Mouse (Mus musculus) urinary bladder, postnatal 14 days (tissue): Measurements from ENCODE around the gene Prss53.
A peak's percentile ranks its signal among the peaks of the same experiment; 100 is the strongest.
"Not testable (repeated sequence)": the region's sequence is repeated elsewhere in the genome, so short reads cannot be mapped to it uniquely, and the experiment has no call there.

Experiments used
- DNase-seq: peaks from one replicate; pipeline ENCODE4 v3.0.0; 2021; ENCODE audit warnings: low spot score

Gene Prss53

GRCm38 (mm10) chr7:127875627-127876001 is 15.2 kb downstream of the Prss53 start:
- DNase-seq = peak; percentile 91

GRCm38 (mm10) chr7:127874812-127875626 is 15.8 kb downstream of the Prss53 start:
- DNase-seq = no peak

DNA sequence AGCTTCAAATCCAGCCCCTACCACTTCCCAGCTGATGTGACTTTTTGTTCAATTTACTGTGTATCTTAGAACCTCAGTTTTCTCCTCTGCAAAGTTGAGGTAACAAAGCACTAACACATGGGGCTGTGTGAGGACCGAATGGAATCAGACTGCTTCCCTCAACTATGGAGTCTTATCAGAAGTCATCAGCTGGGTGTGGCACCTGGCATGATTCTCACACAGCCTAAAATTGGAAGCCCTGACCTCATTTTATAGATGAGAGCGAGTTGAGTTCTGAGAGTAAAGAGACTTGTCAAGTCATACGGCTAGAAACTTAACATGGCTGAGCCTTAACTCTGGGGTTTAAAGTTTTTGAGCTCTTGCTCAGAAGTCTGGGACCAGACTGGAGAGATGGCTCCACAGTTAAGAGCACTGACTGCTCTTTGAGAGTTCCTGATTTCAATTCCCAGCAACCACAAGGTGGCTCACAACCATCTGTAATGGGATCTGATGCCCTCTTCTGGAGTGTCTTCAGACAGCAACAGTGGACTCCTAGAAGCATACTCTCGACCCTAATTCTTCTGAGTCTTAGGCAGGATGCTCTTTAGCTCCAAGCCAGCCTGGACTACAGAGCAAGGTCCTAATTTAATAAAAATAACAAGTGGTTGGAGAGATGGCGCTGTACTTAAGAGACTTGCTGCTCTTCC is 20.5 kb downstream of the Prss53 start:
- DNase-seq = no peak

DNA sequence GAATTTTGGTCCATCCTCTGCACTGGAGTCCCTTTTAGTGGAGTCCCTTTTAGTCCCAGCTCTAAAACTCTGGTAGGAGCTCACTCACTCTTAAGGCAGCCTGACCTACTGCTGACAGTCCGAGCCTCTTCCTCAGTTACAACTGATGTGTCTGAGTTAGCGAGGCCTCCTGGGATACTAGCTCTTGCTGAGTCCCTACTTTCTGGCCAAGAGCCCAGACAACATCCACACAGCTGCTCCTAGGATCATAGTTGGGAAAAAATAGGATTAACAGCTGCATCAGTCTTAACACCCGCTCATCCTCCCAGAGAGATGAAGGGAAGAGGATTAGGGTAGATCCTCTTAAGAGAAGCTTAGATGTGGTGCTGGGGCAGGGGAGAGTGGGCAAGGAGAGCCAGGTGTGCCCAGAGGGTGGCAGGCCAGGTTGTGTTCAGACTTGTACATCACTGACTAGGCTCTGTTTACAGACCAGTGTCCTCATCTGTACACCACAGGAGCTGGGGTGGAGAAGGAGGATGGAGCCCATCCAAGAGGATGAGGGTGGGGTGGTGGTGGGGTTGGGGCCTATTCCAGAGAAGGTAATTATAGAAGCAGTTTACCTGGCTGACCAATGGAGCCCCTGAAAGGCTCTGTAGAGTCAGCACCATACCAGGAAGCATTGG is 21.5 kb downstream of the Prss53 start:
- no peak for DNase-seq

GRCm38 (mm10) chr7:127867641-127868040 is 23.1 kb downstream of the Prss53 start:
- no peak for DNase-seq

DNA sequence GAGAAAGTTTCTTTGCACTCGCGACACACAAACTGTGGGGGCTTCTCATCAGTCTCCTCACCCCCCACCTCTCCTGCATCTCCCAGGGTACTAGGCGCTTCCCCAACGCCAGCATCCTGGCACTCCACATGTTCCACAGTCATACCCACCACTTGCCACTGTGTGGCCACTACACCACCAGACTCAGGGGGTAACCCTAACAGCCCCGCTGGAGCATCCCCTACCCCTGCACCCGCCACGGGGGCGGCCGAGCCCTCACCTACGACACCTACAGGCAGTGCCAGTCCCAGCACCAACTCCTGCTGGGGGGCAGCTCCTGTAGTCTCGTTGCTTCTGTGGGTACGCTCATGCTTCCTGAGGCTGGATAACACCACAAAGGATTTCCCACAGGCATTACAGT is 24.3 kb downstream of the Prss53 start:
- DNase-seq = no peak

DNA sequence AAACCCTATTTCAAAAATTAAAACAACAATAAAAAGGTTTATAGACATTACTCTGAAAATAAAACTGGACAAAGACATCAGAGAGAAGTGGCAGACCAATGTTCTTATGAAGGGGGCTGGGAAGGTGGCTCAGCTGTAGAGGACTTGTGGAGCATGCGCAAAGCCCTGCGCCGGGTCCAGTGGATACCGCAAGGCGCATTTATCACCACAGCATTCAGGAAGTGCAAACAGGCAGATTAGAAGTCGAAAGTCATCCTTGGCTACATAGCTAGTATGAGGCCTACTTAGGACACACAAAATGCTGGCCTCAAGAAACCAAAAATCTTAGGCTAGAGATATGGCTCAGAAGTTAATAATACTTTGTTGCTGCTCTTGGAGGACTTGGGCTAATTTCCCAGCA is 32.5 kb downstream of the Prss53 start:
- DNase-seq = no peak

GRCm38 (mm10) chr7:127850906-127851305 is 39.9 kb downstream of the Prss53 start:
- no peak for DNase-seq

GRCm38 (mm10) chr7:127849973-127850875 is 40.5 kb downstream of the Prss53 start:
- DNase-seq = no peak

DNA sequence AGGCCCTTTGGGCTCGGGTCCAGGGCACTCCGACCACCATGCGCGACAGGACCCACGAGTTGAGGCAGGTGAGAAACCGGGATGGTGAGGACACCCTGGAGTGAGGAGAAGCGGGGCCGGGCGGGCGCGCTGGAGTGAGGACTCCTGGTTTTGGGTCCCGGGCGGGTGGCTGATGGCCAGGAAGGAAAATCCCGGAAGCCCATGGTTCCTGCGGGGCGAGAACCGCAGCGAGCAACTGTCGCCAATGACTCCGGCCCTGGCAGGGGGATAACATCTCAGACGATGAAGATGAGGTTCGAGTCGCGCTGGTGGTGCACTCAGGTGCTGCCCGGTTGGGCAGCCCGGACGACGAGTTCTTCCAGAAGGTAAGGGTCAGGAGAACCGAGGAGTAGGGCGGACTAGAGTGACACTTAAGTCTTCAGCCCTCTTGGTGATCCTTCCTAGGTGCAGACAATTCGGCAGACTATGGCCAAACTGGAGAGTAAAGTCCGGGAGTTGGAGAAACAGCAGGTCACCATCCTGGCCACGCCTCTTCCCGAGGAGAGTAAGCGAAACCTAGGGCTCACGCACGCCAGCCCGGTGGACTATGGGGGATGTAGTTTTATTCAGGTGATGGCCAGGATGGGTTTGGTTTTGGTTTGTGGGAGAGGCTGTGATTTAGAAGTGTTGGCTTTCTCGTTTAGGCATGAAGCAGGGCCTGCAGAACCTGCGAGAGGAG is 48.6 kb downstream of the Prss53 start:
- peak; percentile 84 for DNase-seq

- DNase-seq = peak; percentile 93
These were observed 49.3 kb downstream of the Prss53 start for GRCm38 (mm10) chr7:127841340-127842000.

DNA sequence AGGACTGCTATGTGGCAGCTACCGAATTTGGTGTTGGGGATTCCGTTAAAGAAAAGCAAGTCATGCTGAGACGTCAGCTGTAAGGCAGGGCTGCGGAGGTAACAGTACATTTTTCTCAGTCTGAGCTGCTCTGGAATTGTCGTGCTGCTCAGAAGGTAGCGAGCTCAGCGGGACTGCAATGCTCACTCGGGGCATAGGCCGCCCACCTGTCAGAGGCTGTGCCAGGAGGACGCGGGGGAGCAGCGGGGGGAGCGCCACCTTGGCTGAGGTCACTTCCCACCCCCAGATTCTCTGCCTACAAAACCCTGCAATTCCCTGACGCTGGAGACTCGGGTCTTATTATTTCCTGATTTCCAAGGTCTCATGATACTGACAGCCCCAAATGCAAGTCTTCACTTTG is 49.9 kb downstream of the Prss53 start:
- peak; percentile 45 for DNase-seq

GRCm38 (mm10) chr7:127840031-127840430 is 50.7 kb downstream of the Prss53 start:
- not testable (repeated sequence) for DNase-seq

DNA sequence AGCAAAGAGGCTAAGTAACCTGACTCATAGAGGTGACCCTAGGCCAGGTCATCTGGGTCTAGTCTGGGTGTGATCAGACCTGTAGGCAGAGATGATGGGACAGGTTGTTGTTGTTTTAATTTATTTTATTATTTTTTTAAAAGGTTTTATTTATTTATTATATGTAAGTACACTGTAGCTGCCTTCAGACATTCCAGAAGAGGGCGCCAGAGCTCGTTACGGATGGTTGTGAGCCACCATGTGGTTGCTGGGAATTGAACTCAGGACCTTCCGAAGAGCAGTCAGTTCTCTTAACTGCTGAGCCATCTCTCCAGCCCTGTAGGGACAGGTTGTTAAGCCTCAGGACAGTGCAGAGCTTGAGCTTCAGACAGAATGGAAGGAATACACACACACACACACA is 52.9 kb downstream of the Prss53 start:
- DNase-seq = not testable (repeated sequence)

DNA sequence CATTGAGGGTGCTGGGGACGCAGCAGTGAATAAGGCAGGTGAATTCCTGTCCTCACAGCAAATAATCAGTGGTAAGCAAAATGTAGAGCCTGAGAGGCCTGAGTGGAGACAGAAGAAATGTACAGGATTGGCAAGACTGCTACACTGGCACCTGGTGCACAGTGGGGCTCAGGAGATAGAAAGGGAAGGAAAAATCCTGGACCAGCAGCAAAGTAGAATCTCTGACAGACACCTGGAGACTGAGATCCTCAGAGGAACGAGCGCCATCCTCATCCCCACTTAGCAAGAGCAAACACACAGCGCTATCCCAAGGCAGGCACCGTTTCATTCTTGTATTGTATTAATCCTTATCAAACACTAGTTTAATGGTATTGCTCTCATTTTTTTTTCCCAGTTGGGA is 53.3 kb downstream of the Prss53 start:
- no peak for DNase-seq
